Mouse (Mus musculus) intestine, embryonic 14.5 days (tissue): ENCODE measurements around the gene Dennd4b. TPM values are rescaled to one million over a fixed set of nuclear protein-coding genes. Genes with fewer than 3 reads are reported as not detected.
"Not testable (repeated sequence)": the region's sequence is repeated elsewhere in the genome, so short reads cannot be mapped to it uniquely, and the experiment has no call there.

ENCODE experiments used
- ATAC-seq: fragments of 200-750 bp; cut with Nextera tagmentation; replicated peaks from 2 replicates; pipeline ENCODE4 v1.8.0; 2017; ENCODE audit warnings: low read depth, moderate number of reproducible peaks, moderate TSS enrichment, moderate library complexity; ENCODE audit not compliant: low FRiP score, low TSS enrichment
- DNase-seq: peaks from one replicate; pipeline ENCODE4 v3.0.0-alpha.2; 2018; ENCODE audit warnings: low spot score
- H3K27ac ChIP-seq: fragments of 300-500 bp; sonication (generic); 2 replicates; pipeline ENCODE4 v1.5.1; 2014; ENCODE audit warnings: low read depth, mild to moderate bottlenecking, control low read depth
- H3K27me3 ChIP-seq: fragments of 300-500 bp; sonication (generic); replicated peaks from 2 replicates; pipeline ENCODE4 v1.6.1; 2014; ENCODE audit warnings: low read length, control low read depth; ENCODE audit not compliant: control insufficient read depth, insufficient read depth
- H3K36me3 ChIP-seq: fragments of 300-500 bp; sonication (generic); 2 replicates; pipeline ENCODE4 v1.6.1; 2014; ENCODE audit warnings: low read length, control low read depth; ENCODE audit not compliant: control insufficient read depth, insufficient read depth
- H3K4me1 ChIP-seq: fragments of 300-500 bp; sonication (generic); replicated peaks from 2 replicates; pipeline ENCODE4 v1.6.1; 2014; ENCODE audit warnings: low read length, control low read depth, mixed read lengths; ENCODE audit not compliant: control insufficient read depth, insufficient read depth
- H3K4me2 ChIP-seq: fragments of 300-500 bp; sonication (generic); 2 replicates; pipeline ENCODE4 v1.6.1; 2014; ENCODE audit warnings: low read length
- H3K4me3 ChIP-seq: fragments of 300-500 bp; sonication (generic); 2 replicates; pipeline ENCODE4 v1.5.1; 2014; ENCODE audit warnings: low read depth, low read length, control low read depth, mixed read lengths
- H3K9ac ChIP-seq: fragments of 300-500 bp; sonication (generic); 2 replicates; pipeline ENCODE4 v1.6.1; 2014; ENCODE audit warnings: mild to moderate bottlenecking, low read length
- H3K9me3 ChIP-seq: fragments of 300-500 bp; sonication (generic); 2 replicates; pipeline ENCODE4 v1.6.1; 2016; ENCODE audit warnings: low read length, control low read depth; ENCODE audit not compliant: control insufficient read depth
- WGBS: fragments of 180-500 bp; shearing (Covaris S2); extraction: QIAGEN DNeasy Blood & Tissue Kit; methylation state at CpG from one replicate; pipeline ENCODE4 v1.1.7; 2014; 5-methylcytosine and 5-hydroxymethylcytosine counted together
- polyA plus RNA-seq: library from polyadenylated mRNA; unstranded; fragments of >200 nt; fragmentation: Nextera tagmentation; extraction: Ambion mirVana; gene quantifications from 2 replicates; pipeline ENCODE4 v1.2.1, GENCODE M21; 2014

The Dennd4b gene
- polyA plus RNA-seq, 1 experiment from 2014 or later: 4.9 TPM

GRCm38 (mm10) chr3:90247960-90248745, 16.8 kb upstream of the Dennd4b start, which contains the start of gene Slc39a1:
Gene Slc39a1, plus strand, starts transcription at chr3:90248172.
- Histone ChIP-seq H3K4me3 (peak within 1 kb of the TSS; percentile 79), H3K9ac (peak within 1 kb of the TSS; percentile 81), H3K27me3 (no peaks in the 10 kb centered on the region), H3K9me3 (no peaks in the 10 kb centered on the region), H3K27ac (peak within 1 kb of the TSS; percentile 95), H3K4me2 (peak within 1 kb of the TSS; percentile 93), H3K4me1 (peaks cover 13% of the 10 kb centered on the region), H3K36me3 (peaks cover 19% of the 10 kb centered on the region)
- under 1% methylated on average over 44 of the region's 44 CpGs for WGBS
- DNase-seq (peak; percentile 93), ATAC-seq (peak; percentile 90)

- H3K27ac ChIP-seq: peak overlapping the region; percentile 95
- peak overlapping the region; percentile 93 for H3K4me2 ChIP-seq
- no peaks in the 10 kb centered on the region for H3K27me3 ChIP-seq
- H3K36me3 ChIP-seq: peaks cover 19% of the 10 kb centered on the region
- DNase-seq (no peak), ATAC-seq (no peak)
- H3K9me3 ChIP-seq: no peaks in the 10 kb centered on the region
- peaks cover 10% of the 10 kb centered on the region for H3K4me1 ChIP-seq
- H3K9ac ChIP-seq: peak overlapping the region; percentile 81
- H3K4me3 ChIP-seq: peak overlapping the region; percentile 79
- 3% methylated on average over 10 of the region's 10 CpGs for WGBS
Observed at GRCm38 (mm10) chr3:90248746-90249100, 16.3 kb upstream of the Dennd4b start.

GRCm38 (mm10) chr3:90250791-90251190, 14.2 kb upstream of the Dennd4b start:
- peaks cover 16% of the 10 kb centered on the region for H3K4me1 ChIP-seq
- DNase-seq: no peak
- H3K36me3 ChIP-seq: peaks cover 19% of the 10 kb centered on the region
- H3K27ac ChIP-seq: no peak overlapping the region
- H3K27me3 ChIP-seq: no peaks in the 10 kb centered on the region
- WGBS: 86% methylated on average over 6 of the region's 6 CpGs
- ATAC-seq: no peak
- H3K4me2 ChIP-seq: no peak overlapping the region
- no peak overlapping the region for H3K9ac ChIP-seq
- no peak overlapping the region for H3K4me3 ChIP-seq
- no peaks in the 10 kb centered on the region for H3K9me3 ChIP-seq

- not testable (repeated sequence) for H3K9ac ChIP-seq, H3K9me3 ChIP-seq, H3K4me2 ChIP-seq, H3K4me3 ChIP-seq, DNase-seq, ATAC-seq, H3K27ac ChIP-seq, H3K27me3 ChIP-seq
- WGBS: 92% methylated on average over 10 of the region's 12 CpGs
- Histone ChIP-seq H3K4me1 (peaks cover 16% of the 10 kb centered on the region), H3K36me3 (peaks cover 19% of the 10 kb centered on the region)
Observed at GRCm38 (mm10) chr3:90251731-90252226, 13.2 kb upstream of the Dennd4b start.

GRCm38 (mm10) chr3:90252659-90253058, 12.3 kb upstream of the Dennd4b start:
- Histone ChIP-seq H3K4me1 (peaks cover 13% of the 10 kb centered on the region), H3K36me3 (peaks cover 26% of the 10 kb centered on the region)
- not testable (repeated sequence) for H3K9me3 ChIP-seq, H3K9ac ChIP-seq, H3K27me3 ChIP-seq, ATAC-seq, H3K4me2 ChIP-seq, DNase-seq, H3K4me3 ChIP-seq, H3K27ac ChIP-seq
- 88% methylated on average over 2 of the region's 2 CpGs for WGBS

- 91% methylated on average over 1 of the region's 1 CpGs for WGBS
- Histone ChIP-seq H3K36me3 (peaks cover 31% of the 10 kb centered on the region), H3K4me2 (peak overlapping the region; percentile 91; the same call in 1 of the 2 replicates), H3K4me1 (peaks cover 12% of the 10 kb centered on the region)
- not testable (repeated sequence) for H3K27me3 ChIP-seq, H3K9me3 ChIP-seq, H3K9ac ChIP-seq, H3K27ac ChIP-seq, DNase-seq, ATAC-seq, H3K4me3 ChIP-seq
Observed at GRCm38 (mm10) chr3:90253174-90253573, 11.8 kb upstream of the Dennd4b start.

DNA sequence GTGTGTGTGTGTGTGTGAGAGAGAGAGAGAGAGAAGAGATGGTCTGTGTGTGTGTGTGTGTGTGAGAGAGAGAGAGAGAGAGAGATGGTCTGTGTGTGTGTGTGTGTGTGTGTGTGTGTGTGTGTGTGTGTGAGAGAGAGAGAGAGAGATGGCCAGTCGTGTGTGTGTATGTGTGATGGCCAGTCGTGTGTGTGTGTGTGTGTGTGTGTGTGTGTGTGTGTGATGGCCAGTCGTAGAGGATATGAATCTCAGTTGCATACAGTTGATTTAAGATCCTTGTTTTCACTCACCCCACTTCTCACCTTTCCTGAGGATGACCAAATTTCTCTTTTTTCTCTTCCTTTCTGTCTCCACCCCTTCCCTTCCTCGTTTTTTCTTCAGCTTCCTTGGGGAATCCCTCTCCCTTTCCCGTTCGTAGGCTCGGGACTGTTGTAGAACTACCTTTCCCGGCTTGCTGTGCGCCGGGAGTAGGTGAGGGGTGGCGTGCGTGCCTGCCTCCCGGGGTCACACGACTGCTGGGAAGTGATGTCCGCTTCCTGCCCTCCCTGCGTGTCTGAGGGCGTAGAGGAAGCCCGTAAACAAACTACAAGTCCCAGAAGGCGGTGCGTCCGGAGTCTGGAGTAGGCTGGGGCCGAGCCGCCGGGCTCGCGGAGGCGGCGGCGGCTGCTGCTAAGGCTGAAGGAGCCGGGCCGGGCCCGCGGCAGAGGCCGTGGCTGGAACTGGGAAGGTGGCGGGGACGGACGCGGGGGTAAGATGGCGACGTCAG, 11.1 kb upstream of the Dennd4b start, which contains the start of gene Crtc2:
TSS of gene Crtc2 (plus strand) at position 511 of the 766 bp plus-strand sequence.
- Histone ChIP-seq H3K36me3 (peaks cover 36% of the 10 kb centered on the region), H3K4me3 (peak within 1 kb of the TSS; percentile 93), H3K27me3 (no peaks in the 10 kb centered on the region), H3K9me3 (no peaks in the 10 kb centered on the region), H3K4me1 (peaks cover 11% of the 10 kb centered on the region), H3K27ac (peak within 1 kb of the TSS; percentile 84), H3K9ac (peak within 1 kb of the TSS; percentile 88), H3K4me2 (peak within 1 kb of the TSS; percentile 91)
- WGBS: 1% methylated on average over 40 of the region's 40 CpGs
- ATAC-seq (peak; percentile 95), DNase-seq (peak; percentile 93)

DNA sequence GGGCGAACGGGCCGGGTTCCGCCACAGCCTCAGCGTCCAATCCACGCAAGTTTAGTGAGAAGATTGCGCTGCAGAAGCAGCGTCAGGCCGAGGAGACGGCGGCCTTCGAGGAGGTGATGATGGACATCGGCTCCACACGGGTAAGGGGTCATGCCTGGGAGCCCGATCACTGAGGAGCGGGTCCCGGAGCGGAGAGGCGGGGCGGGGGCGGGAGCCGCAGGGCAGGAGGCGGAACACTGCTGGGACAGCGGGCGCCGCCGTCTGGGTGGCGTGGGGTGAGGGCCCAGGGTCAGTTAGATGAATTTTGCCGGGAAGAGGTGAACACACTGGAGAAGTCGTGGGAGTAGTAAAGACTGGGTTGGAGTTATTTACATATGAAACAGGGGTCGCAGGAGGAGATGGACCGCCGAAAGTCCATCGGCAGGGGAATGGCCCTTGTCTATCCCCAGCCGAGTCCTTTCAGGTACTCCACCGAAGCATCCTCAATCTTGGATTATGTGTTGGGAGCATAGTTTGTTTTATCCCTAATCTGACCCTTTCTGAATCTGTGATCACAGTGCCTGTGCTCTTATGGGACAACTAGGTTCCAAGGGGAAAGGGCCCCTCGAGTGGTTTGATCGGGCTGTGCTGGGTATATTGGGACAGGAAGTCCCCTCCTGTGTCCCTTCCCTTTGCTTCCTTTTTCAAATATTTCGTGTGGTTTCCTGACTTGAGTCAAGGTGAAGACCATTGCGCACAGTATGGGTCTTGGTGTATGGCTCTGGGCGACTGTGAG, 10.4 kb upstream of the Dennd4b start:
- Histone ChIP-seq H3K9ac (peak overlapping the region; percentile 88), H3K4me3 (peak overlapping the region; percentile 93), H3K4me2 (peak overlapping the region; percentile 91), H3K36me3 (peaks cover 40% of the 10 kb centered on the region), H3K4me1 (peaks cover 8% of the 10 kb centered on the region), H3K27me3 (no peaks in the 10 kb centered on the region), H3K27ac (peak overlapping the region; percentile 84), H3K9me3 (no peaks in the 10 kb centered on the region)
- under 1% methylated on average over 41 of the region's 41 CpGs for WGBS
- ATAC-seq (peak; percentile 66), DNase-seq (peak; percentile 69)
